Mouse (Mus musculus): ENCODE results near the gene Slc16a9.
"Not testable (repeated sequence)": the region's sequence is repeated elsewhere in the genome, so short reads cannot be mapped to it uniquely, and the experiment has no call there.

Slc16a9 gene

GRCm38 (mm10) chr10:70244921-70245558 is at the start of gene Slc16a9:
TSS of gene Slc16a9 (plus strand) at chr10:70245100.
- DNase-seq (ENCODE audit: low spot score in 2 of 2): no peak

- DNase-seq (ENCODE audit: low spot score in 2 of 2): no peak
These were observed 49.6 kb upstream of the Slc16a9 start for GRCm38 (mm10) chr10:70195279-70195678.

GRCm38 (mm10) chr10:70195786-70196185 is 49.1 kb upstream of the Slc16a9 start:
- no peak for DNase-seq (ENCODE audit: low spot score in 2 of 2)

GRCm38 (mm10) chr10:70196666-70197065 is 48.2 kb upstream of the Slc16a9 start:
- no peak for DNase-seq (ENCODE audit: low spot score in 2 of 2)

GRCm38 (mm10) chr10:70197601-70198000 is 47.3 kb upstream of the Slc16a9 start:
- DNase-seq (ENCODE audit: low spot score in 2 of 2): no peak

GRCm38 (mm10) chr10:70198012-70198411 is 46.9 kb upstream of the Slc16a9 start:
- no peak for DNase-seq (ENCODE audit: low spot score in 2 of 2)

GRCm38 (mm10) chr10:70198951-70199463 is 45.9 kb upstream of the Slc16a9 start:
- no peak for DNase-seq (ENCODE audit: low spot score in 2 of 2)

- DNase-seq (ENCODE audit: low spot score in 2 of 2): no peak
These were observed 45.3 kb upstream of the Slc16a9 start for GRCm38 (mm10) chr10:70199466-70200210.

- no peak for DNase-seq (ENCODE audit: low spot score in 2 of 2)
These were observed 43.9 kb upstream of the Slc16a9 start for GRCm38 (mm10) chr10:70200889-70201500.

- DNase-seq (ENCODE audit: low spot score in 2 of 2): no peak
These were observed 40.1 kb upstream of the Slc16a9 start, which contains the start of gene Mrln for GRCm38 (mm10) chr10:70204505-70205399. TSS of gene Mrln (plus strand) at chr10:70204664.

GRCm38 (mm10) chr10:70211281-70211680 is 33.6 kb upstream of the Slc16a9 start:
- DNase-seq (ENCODE audit: low spot score in 2 of 2): no peak

- DNase-seq (ENCODE audit: low spot score in 2 of 2): no peak
These were observed 23.9 kb upstream of the Slc16a9 start for GRCm38 (mm10) chr10:70220971-70221370.

- not testable (repeated sequence) for DNase-seq (ENCODE audit: low spot score in 2 of 2)
These were observed 22.7 kb upstream of the Slc16a9 start for GRCm38 (mm10) chr10:70222231-70222630.

GRCm38 (mm10) chr10:70224571-70224970 is 20.3 kb upstream of the Slc16a9 start:
- DNase-seq (ENCODE audit: low spot score in 2 of 2): no peak

GRCm38 (mm10) chr10:70225760-70226159 is 19.1 kb upstream of the Slc16a9 start:
- DNase-seq (ENCODE audit: low spot score in 2 of 2): no peak

- no peak for DNase-seq (ENCODE audit: low spot score in 2 of 2)
These were observed 18.3 kb upstream of the Slc16a9 start for GRCm38 (mm10) chr10:70226608-70227007.

- DNase-seq (ENCODE audit: low spot score in 2 of 2): no peak
These were observed 14.5 kb upstream of the Slc16a9 start for GRCm38 (mm10) chr10:70230352-70230751.

- no peak for DNase-seq (ENCODE audit: low spot score in 2 of 2)
These were observed 7.0 kb upstream of the Slc16a9 start for GRCm38 (mm10) chr10:70237936-70238335.

- no peak for DNase-seq (ENCODE audit: low spot score in 2 of 2)
These were observed 2.0 kb upstream of the Slc16a9 start for GRCm38 (mm10) chr10:70242751-70243444.

GRCm38 (mm10) chr10:70245559-70245945 is 652 bp downstream of the Slc16a9 start:
- DNase-seq (ENCODE audit: low spot score in 2 of 2): no peak

- DNase-seq (ENCODE audit: low spot score in 2 of 2): no peak
These were observed 1.2 kb downstream of the Slc16a9 start for GRCm38 (mm10) chr10:70246076-70246475.
